Mouse (Mus musculus) urinary bladder, postnatal 4 days (tissue): ENCODE data around the gene Lrg1.
A peak's percentile ranks its signal among the peaks of the same experiment; 100 is the strongest.

Source experiments
- DNase-seq, 2 experiments: peaks; one replicate each; pipeline ENCODE4 v3.0.0; 2021 to 2022; ENCODE audit warnings: low spot score in 2 of 2

Gene Lrg1

DNA sequence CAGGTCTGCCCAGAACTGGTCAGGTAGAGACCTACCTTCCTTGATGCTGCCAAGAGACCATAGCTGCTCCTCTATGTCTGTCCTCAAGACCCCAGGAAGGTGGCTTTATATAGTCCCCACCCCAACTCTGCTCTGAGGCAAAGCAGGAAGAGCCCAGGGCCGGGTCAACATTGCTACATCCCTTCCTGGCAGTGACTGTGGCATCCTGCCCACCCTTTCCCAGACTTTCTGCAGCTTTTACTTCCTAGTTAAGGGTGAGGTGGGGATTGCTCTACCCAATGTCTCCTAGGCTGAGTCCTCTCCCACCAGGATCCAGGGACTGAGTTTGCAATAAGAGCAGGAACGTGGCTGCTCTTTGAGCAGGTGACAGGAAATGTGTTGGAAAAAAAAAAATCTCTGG lies at the start of gene Lrg1:
Lrg1 (minus strand) TSS at position 176 of the 400 bp plus-strand sequence.
- DNase-seq = no peak

DNA sequence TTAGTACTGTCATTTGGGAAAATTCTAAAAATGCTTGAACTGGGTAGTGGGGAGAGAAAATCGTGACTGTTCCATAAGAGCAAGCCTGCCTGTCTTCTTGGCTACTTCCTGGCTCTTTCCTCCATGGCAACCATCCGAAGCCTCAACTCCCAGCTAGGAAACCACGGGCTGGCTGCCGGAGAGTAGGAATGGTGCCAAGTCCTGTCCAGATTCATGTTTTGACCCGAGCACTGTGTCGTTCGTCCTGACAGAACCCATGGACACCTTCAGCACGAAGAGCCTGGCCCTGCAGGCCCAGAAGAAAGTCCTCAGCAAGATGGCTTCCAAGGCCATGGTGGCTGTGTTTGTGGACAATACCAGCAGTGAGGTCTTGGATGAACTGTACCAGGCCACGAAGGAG lies 49.7 kb upstream of the Lrg1 start:
- DNase-seq = no peak

DNA sequence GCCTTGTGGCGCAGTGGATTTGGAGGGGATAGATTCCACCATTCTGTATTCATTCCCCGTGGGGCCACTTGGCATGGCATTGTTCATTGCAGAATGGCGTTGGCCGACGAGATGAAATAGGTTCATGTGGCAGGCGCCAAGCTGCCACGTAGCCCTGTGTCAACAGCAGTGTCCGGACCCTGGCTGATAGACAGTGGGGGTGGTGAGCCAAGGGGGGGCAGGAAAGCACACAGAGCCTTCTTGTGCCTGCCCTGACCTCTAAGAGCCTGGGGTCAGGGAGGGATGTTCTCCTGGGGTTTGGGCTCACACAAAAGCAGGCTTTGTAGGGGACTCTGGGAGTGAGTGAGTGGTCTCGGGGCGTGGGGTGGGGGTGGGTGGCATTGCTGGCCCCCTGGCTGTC lies 48.8 kb upstream of the Lrg1 start:
- no peak for DNase-seq

DNA sequence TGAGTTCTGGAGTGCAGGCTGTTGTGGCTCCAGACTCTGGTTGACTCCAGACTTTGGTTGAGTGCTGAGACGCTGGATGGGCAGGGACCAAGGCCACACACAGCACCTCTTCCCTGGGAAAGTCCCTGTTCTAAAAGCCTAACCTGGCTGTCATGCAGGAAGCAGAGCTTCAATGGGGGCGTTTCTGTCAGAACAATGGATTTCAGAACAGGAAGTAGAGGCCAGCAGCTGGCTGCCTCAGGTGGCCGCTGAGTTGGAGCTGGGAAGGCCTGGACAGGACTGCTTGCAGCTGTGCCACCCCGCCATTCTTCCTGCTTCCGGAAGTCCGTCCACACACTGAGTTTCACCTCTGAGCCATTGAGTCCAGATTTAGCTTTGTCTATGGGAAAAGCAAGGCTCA lies 48.0 kb upstream of the Lrg1 start:
- no peak for DNase-seq

DNA sequence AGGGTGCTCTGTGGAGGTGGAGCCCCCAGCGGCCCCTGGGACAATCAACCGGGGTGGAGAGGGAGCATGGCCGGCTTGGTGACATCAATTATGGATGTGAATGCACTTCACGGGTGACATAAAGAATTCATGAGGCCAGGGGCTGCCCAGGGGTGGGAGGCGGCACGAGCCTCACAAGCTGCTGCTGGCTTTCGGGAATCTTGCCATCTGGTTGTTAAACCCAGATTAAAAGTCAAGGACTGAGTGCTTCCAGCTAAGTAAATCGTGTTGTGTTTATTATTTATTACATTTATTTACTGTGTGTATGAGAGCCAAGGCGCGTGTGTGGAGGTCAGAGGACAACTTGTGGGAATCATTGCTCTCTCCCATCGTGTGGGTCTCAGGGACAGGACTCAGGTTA lies 43.9 kb upstream of the Lrg1 start:
- no peak for DNase-seq

DNA sequence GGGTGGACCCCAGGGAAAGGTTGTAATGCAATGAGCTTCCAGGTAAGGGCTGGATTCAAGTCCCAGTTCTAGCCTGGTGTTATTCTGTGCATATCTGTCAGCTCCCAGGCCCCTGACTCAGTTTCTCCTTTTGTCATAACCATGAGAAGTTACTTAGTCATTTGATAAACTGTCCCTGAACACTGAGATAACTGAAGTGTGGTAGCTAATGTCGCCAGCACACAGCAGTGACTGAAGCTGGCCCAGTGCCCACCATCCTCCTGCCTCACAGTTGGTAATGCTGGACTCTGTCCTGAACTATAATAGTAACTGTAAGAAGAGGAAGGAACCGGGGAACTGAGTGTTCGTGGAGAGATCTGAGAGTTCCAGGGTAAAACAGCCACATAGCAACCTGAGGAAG lies 42.7 kb upstream of the Lrg1 start:
- DNase-seq = no peak

DNA sequence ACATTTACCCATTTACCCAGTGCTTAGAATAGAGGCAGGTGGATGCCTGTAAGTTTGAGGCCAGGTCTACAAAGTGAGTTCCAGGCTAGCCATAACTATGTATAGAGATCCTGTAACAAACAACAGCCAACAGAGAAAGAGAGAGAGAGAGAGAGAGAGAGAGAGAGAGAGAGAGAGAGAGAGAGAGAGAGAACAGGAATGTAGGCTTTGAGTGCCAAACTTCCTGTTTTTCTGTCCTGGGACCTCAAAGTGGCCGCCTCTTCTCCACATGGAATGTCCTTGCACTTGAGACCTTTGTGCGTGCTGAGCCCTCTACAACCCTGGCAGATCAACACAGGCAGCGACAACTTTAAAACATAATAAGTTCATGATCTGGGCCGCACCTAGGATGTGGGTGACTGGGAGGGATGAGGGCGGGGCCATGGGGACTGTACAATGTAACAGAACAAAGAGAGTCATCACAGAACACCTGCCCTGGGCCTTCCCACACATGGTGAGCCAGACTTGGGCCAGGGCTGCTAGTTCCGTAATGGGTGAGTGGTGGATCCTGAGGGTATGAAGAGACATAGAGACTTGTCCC lies 41.8 kb upstream of the Lrg1 start:
- no peak for DNase-seq

DNA sequence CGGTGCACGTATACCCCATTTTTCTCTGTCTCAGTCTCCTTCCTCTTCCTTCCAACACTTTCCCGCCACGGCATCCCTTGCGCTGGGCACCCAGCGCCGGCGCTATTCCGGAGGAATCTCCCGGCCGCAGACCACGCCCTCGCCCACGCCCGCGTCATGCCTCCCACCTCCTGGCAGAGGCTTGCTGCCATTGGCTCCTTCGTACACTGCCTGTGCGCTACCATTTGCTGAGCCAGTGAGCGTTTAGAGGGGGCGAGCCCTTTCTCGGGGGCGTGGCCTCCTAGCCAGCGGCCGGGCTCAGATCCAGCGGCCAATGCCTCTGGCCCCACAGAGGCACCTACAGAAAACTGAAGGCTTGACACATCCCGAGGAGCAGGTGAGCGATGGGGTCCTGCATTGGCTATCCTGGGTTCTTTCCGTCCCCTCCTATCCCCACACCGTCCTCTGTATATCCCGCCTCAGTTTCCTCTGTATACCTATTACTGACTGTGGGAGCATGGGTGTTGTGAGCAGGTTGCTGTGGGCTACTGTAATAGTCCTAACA lies 40.5 kb upstream of the Lrg1 start, which contains the start of gene Tnfaip8l1:
Tnfaip8l1 (plus strand) TSS at position 247 of the 544 bp plus-strand sequence.
- DNase-seq = peak; percentile 91 to 94

DNA sequence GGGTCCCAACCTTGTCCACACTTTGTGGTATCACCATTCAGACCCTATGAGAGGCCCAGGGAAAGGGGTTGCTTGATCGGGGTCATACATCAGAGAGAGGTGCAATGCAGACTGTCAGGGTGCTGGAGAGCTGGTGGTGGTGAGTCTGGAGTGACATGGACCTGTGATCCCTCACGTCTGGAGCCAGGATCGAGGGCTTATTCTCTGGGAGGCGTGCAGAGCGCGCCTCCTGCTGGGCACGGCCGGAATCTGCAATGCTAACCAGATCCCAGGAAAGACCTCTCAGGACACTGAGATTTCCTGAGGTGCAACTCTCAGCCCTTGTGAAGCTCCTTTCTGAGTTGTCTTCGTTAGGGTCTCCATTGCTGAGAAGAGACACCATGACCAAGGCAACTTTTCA lies 37.9 kb upstream of the Lrg1 start:
- DNase-seq = no peak

DNA sequence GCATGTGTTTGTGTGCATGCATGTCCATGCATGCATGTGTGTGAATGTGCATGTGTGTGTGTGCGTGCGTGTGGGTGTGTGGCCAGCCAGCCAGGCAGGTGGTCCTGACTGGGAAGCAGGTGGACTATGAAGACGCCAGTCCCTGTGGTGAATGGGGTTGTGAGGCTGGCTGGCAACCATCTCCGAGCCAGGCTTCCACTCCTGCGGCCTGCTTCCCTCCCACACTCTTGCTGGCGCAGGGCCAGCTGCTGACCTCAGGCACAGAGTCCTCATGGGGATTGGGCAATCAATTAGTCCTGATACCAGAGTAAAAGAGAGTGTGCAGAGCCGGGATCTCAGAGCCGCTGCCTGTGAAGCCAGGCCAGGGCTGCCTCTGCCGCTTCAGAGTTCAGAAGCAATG lies 31.8 kb upstream of the Lrg1 start:
- peak; percentile 46 to 79 for DNase-seq

DNA sequence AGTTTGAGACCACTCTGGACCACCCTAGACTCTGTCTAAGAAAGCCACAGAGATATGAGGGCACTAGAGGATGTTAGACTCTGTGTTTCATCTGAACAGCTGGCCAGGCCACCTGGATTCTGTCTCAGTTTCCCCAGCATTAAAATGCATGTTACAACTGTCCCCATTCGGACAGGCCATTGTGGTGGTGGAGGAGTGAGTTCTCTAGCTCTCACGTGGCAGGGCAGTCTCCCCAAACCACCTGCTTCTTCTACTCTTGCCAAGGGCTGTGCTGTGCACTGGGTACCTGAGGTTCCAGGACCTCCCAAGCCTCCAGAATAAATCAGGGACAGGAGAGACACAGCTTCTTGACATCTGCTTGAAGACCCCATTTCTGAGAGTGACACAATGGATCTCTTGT lies 28.1 kb upstream of the Lrg1 start:
- DNase-seq = no peak

DNA sequence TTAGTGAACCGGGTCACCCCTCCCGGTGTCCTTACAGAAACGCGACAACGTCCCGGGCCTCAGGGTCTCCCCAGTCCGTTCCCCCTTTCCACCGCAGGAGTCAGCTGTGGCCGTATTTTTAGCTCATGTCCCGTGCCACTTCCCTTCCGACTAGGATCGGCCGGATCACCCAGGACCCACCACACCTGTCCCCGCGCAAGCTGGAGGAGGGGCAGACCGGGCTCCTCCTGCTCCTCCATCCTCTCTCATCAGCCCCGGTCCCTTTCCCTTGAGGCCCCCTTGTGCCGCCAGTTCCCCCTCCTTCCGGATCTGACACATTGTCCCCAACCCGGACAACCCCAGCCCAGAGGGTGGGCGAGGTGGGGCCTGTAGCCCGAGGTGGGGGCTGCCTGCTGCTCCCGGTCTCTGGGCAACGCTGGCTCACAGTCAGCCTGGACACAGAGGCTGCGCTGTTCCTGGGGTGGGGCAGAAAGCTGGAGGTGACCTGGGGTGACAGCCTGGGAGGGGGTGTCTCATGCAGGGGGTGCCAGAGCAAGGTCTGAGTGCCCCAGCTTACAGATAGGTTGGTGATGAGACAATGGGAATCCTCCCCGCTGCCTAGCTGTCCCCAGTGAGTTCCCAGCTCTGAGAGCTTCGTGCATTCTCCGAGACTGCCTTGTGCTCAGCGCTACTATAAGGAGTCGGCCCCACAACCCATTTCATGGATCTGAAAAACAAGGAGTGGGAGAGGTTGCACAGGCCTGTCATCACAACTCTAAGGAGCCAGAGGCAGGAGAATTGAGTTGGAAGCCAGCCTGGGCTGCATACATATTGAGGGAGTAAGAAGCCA lies 27.2 kb upstream of the Lrg1 start:
- DNase-seq = no peak

DNA sequence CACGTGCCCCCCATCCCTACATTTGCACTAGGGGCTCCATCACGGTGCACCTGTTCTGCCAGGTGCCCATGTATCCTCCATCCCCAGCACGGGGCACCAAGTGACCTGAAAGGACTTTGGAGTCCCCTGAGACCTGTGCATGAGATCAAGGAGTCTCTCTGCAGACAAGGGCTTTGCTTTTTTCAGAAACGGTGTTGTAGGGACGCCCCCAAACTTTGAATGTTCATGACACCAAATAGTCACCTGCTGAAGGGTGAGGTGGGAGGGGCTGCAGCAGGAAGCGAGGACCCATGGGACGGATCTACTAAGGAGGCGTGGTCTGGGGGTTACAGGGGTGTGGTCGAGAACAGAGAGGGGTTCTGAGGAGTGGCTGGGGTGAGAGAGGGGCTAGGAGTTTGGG lies 26.5 kb upstream of the Lrg1 start:
- DNase-seq = no peak

DNA sequence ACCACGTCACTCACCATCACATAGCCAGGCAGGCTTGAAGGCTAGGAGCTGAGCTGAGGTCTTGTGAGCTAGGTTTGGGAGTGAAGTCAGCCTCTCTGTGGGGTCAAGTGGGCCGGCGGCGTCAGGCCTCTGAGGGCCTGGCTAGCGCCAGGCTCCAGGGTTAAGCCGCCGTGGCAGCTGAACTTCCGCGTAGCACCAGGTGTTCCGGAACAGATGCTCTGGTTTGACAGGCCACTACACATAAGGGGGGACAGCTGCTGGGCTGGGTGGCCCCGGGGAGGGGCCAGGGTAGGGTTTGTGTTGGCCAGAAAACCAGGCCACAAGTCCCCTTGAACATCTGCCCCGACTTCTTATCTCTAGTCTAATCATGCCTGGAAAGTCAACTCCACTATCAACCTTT lies 25.6 kb upstream of the Lrg1 start:
- DNase-seq = no peak

DNA sequence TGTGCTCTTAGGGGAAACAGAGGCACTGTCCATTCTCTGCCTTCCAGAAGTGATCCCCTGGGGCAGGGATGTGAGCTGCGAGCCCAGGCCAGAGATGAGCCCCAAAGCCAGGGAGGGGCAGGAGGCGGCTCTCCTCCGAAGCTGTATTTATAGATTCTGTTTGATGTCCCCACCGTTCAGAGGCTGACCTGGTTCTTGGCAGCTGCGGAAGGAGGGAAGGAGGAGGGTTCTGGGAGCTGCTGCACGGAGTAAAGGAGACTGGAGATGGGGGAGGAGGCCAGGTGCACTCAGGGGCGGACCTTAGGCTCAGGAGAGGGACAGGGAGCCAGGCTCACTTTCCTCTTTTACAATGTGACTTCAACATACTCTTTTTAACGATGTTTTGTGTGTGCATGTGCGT lies 24.3 kb upstream of the Lrg1 start:
- DNase-seq = no peak

DNA sequence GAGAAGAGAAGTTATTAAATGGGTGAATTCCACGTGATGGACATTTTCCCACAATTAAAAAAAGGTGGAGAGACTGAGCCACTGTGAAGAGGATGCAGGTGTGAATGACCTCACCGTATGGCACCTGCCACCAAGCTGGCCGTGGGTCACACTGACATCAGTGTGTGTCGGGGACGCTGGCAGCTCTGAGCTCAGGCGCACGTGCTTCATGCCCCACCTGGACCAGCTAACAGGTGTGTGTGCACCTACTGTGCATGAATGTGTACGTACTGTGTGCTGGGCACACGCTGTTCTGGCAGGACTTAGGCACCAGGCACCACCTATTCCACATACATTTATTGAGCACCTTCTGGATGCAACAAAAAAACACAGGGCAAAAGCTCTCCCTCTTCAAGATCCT lies 22.7 kb upstream of the Lrg1 start:
- DNase-seq = no peak

DNA sequence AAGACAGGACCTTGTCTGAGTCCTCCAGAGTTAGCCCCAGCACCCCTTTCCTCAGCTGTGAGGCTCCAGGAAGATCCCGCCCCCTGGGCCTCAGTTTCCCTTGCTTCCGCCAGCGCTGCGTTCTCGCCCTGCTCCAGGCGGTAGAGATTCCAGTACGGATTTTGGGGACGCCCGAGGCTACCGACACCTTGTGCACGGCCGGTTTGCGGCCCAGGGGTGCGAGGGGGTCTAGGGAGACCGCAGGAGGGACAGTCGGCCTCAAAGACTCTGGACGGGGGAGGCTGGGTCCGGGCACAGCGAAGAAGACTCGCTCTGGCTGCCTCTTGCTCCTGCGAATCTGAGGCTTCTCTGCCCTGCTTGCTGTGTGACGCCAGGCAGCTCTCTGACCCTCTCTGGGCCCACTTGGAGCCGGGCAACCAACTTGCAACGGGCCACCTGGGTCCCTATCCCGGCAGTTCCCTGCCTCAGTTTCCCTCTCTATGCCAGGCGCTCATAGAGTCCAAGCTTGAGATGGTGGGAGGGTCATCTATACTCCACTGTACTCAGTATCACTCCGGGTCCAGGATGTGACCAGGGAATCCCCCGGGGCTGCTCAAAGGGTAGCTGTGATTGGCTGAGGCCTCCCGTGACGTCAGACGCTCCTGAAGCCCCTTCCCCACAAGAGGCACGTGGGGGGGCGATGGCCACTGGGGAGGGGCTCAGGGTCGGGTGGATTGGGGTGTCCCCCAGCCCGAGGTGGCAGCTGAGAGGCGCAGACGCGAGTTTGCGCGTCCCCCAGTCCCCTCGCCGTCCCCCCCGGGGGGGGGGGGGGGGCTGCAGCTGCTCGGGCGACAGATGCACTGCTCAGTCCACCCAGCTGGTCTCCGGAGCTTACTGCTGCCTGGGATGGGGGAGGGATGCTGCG lies 20.2 kb upstream of the Lrg1 start:
- DNase-seq = no peak

DNA sequence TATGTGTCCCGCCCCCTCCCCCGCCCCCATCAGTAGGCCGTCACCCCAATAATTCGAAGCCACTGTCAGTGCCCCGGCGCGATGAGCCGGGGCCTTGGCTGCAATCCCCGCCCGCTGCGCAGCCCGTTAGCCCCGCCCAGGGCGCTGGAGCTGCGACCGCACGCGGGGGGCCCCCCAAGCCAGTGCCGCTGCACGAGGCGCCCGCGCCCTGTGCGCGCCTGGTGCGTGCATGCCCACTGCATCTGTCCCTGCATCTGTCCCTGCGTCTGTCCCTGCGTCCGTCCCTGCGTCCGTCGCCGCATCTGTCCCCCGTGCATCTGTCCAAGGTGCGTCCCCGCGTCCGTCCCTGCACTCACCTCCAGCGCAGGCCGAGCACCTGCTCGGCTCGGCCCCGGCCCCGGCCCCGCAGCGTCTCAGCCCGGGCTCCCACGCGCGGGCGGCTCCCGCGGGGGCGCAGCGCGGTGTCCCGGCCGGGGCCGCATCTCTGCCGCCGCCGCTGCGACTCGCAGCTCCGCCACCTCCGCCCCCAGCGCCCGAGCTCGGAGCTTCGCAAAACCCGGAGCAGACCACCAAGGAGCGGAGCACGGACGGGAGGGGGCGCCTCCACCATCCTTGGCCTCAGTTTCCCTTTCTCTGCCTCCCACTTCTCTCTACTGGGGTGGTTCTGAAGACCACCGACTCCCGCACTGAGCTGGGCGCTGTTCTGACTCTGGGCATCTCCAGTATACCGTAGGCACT lies 18.2 kb upstream of the Lrg1 start, which contains the start of gene Sema6b:
Sema6b (minus strand) TSS at position 486 of the 738 bp plus-strand sequence.
- no peak for DNase-seq

DNA sequence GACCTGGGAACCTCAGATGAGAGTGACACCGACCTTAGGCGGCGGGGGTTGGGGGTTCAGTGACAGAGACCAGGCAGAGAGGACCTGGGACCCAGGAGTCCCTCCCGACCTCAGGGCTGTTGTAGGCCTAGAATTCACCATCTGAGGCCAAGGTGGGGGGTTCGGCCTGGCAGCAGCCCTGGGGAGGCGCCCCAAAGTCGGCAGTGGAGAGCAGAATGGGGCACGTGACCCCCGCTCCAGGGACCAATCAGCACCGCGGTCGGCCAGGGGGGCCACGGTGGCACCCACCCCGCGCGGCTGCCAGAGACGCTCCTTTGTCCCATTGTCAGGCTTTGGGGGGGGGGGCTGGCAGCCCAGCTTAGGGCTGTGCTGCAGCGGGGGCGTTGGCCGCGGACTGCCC lies 17.6 kb upstream of the Lrg1 start:
- DNase-seq = no peak

DNA sequence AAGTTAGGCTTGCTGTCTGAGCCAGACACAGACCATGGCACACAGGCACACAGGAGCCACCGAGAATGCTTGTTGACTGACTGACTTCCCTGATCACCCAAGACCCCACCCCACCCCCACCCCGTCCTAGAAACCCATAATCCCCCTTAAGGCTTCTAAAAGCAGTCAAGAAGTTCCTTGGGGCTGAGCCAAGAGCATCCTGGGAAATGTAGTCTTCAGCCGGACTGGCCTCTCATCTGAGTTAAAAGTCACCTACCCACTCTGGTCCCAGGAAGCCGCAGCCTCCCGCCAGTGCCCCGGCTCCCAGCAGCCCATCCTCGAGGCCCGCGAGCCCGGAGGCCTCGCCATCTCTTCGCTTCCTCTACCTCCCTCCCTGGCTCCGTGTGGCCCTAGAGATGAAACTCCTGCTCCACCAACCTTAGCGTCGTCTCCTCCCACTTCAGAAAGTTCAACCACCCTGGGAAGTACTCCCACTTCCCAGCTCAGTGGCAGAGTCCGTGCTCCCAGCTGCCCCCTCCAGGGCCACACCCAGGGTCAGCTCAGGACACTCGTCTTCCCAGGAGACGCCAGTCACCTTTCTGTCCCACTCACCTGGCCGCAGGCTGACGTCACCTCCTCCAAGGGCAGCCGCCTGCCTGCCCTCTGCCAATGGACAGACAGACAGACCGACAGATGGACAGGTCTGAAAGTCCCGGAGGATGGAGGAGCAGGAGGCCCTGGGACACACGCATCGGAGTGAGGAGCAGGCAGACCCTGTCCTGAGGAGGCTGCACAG lies 16.2 kb upstream of the Lrg1 start:
- DNase-seq = no peak

DNA sequence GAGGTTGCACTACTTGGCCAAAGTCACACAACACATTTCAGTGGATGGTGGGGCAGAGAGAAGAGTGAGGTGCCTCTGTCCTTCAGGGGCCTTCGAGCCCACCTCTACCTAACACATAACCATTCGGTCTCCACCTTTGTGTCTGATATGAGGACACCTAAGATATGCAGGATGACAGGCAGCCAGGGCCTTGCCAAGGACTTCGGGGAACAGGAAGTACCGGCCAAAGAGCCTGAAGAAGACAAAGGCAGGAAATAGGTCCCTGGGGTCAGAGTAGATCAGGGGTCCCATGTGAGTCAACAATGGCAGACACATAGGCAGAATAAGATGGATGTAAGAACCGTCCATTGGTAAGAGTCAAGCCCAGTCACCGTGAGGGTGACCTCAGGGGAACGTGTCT lies 14.8 kb upstream of the Lrg1 start:
- no peak for DNase-seq
